Mouse (Mus musculus): ENCODE data around the gene Trappc4.
A peak's percentile ranks its signal among the peaks of the same experiment; 100 is the strongest.
"Not testable (repeated sequence)": the region's sequence is repeated elsewhere in the genome, so short reads cannot be mapped to it uniquely, and the experiment has no call there.

Trappc4 gene

GRCm38 (mm10) chr9:44405011-44405410 lies 2.4 kb downstream of the Trappc4 start:
- DNase-seq = no peak

- DNase-seq = no peak
These were observed 6.3 kb downstream of the Trappc4 start for GRCm38 (mm10) chr9:44401081-44401480.

DNA sequence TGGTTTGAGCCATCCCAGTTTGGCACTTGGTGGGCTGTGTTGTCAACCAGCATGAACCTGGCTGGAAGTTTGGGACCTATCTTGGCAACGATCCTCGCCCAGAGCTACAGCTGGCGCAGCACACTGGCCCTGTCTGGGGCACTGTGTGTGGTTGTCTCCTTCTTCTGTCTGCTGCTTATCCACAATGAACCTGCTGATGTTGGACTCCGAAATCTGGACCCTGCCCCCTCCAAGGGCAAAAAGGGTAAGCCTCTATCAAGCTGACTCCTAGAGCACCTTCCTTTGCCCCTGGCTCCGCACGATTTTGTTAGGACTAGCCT lies 7.6 kb downstream of the Trappc4 start:
- no peak for DNase-seq

GRCm38 (mm10) chr9:44399114-44399794 lies 8.1 kb downstream of the Trappc4 start:
- no peak for DNase-seq

- DNase-seq = no peak
These were observed 8.8 kb downstream of the Trappc4 start for GRCm38 (mm10) chr9:44398551-44398950.

DNA sequence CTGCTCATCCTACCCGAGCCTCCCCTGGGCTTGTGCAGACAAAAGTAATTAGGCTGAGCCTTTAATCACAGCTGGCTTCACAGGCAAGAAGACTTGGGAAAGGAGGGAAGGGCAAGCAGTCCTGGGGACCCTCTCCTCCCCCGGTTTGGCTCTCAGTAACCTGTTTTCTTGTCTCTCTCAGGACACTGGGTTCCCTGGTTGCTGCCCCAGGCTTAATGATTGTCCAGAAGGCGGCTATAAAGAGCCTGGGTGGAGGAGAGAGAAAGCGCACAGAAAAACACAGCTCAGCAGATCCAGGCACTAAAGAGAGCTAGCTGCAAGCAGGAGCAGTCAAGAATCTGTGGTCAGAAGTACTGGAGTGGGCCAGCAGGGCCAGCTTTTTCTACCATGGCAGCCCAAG lies 9.3 kb downstream of the Trappc4 start:
- no peak for DNase-seq

- DNase-seq = peak; percentile 94
These were observed 10.6 kb downstream of the Trappc4 start, which contains the start of gene Slc37a4 for GRCm38 (mm10) chr9:44396684-44397411. TSS of gene Slc37a4 (plus strand) at chr9:44396852.

GRCm38 (mm10) chr9:44391466-44391865 lies 15.9 kb downstream of the Trappc4 start:
- DNase-seq = peak; percentile 77

DNA sequence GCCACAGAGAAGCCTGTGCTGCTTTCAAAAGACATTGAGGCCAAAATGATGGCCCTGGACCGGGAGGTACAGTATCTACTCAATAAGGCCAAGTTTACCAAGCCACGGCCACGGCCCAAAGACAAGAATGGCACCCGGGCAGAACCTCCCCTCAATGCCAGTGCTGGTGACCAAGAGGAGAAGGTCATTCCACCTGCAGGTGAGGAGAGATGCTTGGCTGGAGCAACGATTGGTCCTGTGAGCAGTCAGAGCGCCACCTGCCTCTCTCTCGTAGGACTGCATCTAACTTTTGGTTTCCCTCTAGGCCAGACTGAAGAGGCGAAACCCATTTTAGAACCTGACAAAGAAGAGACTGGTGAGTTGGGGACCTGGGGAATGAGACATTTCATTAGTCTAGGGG lies 18.1 kb downstream of the Trappc4 start:
- peak; percentile 61 for DNase-seq

DNA sequence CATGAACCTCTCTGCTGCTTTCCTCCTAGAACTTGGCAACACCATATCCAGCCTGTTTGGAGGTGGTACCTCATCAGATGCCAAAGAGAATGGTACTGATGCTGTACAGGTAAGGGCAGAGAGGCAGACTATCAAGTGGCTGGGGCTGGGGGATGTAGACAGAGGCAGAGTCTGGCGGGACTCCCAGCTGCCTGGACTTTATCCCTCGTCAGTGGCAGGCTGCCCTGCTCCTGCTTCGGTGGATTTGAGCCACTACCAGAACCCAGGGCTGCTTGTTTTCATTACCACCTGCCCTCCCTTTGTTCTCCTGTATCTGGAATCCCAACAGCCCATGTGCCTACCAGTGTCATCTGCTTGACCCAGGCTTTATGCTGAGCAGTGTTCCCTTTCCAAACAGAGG lies 20.2 kb downstream of the Trappc4 start:
- no peak for DNase-seq

DNA sequence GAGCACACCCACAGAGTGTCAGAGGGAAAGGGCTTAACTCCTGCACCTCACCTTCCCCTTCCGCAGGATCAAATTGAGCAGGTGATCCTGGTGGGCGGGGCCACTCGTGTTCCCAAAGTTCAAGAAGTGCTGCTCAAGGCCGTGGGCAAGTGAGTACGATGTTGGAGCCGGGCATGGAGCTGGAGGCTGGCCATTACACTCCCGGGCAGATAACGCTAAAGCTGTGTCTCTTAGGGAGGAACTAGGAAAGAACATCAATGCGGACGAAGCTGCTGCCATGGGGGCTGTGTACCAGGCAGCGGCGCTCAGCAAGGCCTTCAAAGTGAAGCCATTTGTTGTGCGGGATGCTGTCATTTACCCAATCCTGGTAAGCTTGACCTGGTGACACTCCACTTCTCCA lies 22.8 kb downstream of the Trappc4 start:
- DNase-seq = no peak

GRCm38 (mm10) chr9:44379862-44380261 lies 27.5 kb downstream of the Trappc4 start:
- DNase-seq = no peak

GRCm38 (mm10) chr9:44379054-44379834 lies 28.2 kb downstream of the Trappc4 start, which contains the start of gene Hyou1:
TSS of gene Hyou1 (plus strand) at chr9:44379490.
- peak; percentile 98 for DNase-seq

DNA sequence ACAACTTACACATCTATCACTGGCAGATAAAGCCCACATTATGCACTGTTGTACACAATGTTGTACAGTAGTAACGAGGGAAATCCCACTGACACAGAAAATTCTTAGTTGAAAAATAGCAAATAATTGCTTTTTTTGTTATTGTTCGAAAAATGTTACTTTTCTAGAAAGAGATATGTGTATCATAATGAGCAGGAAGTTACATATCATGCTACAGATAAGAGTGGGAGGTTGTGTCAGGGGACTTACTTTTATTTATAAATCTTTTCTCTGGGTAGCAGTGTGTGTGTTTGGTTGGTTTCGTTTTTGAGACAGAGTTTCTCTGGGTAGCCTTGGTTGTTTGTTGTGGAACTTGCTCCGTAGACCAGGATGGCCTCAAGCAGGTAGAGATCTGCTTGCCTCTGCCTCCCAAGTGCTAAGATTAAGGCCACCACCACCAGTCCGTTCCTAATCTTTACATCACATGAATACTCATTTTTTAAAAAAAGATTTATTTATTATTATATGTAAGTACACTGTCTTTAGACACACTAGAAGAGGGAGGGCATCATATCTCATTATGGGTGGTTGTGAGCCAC lies 29.2 kb downstream of the Trappc4 start:
- DNase-seq = no peak

- not testable (repeated sequence) for DNase-seq
These were observed 30.1 kb downstream of the Trappc4 start for GRCm38 (mm10) chr9:44377335-44377734.

DNA sequence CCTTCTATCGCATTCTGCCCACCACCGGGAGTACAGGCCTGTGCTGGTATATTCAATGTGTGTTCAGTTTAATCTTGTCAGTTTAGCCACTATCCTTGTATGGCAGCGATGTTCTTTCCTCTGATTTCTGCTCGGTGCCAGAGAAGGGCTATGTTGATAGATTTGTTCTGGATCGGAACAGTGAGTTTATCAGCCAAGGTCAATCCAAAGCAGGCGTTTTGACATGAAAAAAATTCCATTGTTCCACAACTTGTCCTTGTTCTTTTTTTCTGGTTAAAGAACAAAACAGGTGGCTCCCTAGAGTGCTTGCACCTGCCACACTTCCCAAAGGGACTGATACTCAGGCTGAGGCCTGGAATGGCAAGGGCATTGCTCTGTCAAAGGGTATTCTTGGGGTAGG lies 31.3 kb downstream of the Trappc4 start:
- no peak for DNase-seq

- DNase-seq = no peak
These were observed 34.0 kb downstream of the Trappc4 start for GRCm38 (mm10) chr9:44373386-44373785.

GRCm38 (mm10) chr9:44364480-44364879 lies 42.9 kb downstream of the Trappc4 start:
- peak; percentile 22 for DNase-seq

DNA sequence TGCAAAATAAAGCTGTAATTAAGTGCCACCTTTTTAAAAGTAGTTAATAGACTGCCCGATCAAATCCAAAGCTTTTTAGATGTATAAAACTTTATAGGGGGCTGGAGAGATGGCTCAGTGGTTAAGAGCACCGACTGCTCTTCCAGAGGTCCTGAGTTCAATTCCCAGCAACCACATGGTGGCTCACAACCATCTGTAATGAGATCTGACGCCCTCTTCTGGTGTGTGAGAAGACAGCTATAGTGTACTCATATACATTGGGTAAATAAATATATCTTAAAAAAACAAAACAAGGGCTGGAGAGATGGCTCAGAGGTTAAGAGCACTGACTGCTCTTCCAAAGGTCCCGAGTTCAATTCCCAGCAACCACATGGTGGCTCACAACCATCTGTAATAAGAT lies 45.5 kb downstream of the Trappc4 start:
- DNase-seq = not testable (repeated sequence)

- DNase-seq = peak; percentile 98
These were observed 46.0 kb downstream of the Trappc4 start, which contains the start of gene Vps11 for GRCm38 (mm10) chr9:44361190-44361917. TSS of gene Vps11 (minus strand) at chr9:44361670.

GRCm38 (mm10) chr9:44357207-44357606 lies 50.2 kb downstream of the Trappc4 start:
- DNase-seq = peak; percentile 60

Data from embryo, embryonic 11 days (tissue).